Mouse (Mus musculus) hindbrain, embryonic 10.5 days (tissue): Measurements from ENCODE around the gene Atp5l. TPM values are rescaled to one million over a fixed set of nuclear protein-coding genes. Genes with fewer than 3 reads are reported as not detected.
A peak's percentile ranks its signal among the peaks of the same experiment; 100 is the strongest.
"Not testable (repeated sequence)": the region's sequence is repeated elsewhere in the genome, so short reads cannot be mapped to it uniquely, and the experiment has no call there.

Source experiments
- DNase-seq: peaks from one replicate; pipeline ENCODE4 v3.0.0-alpha.2; 2017; ENCODE audit warnings: low spot score
- H3K27ac ChIP-seq: fragments of 300-500 bp; sonication (generic); 2 replicates; pipeline ENCODE4 v1.5.1; 2016; ENCODE audit warnings: mild to moderate bottlenecking, moderate library complexity
- H3K27me3 ChIP-seq: fragments of 300-500 bp; sonication (generic); 2 replicates; pipeline ENCODE4 v1.6.1; 2016; ENCODE audit warnings: mild to moderate bottlenecking; ENCODE audit not compliant: poor library complexity, insufficient read depth, severe bottlenecking
- H3K36me3 ChIP-seq: fragments of 300-500 bp; sonication (generic); 2 replicates; pipeline ENCODE4 v1.6.1; 2016; ENCODE audit warnings: mild to moderate bottlenecking, moderate library complexity
- H3K4me1 ChIP-seq: fragments of 300-500 bp; sonication (generic); replicated peaks from 2 replicates; pipeline ENCODE4 v1.6.1; 2016; ENCODE audit warnings: mild to moderate bottlenecking
- H3K4me3 ChIP-seq: fragments of 300-500 bp; sonication (generic); 2 replicates; pipeline ENCODE4 v1.5.1; 2016; ENCODE audit warnings: mild to moderate bottlenecking, moderate library complexity
- H3K9me3 ChIP-seq: fragments of 300-500 bp; sonication (generic); 2 replicates; pipeline ENCODE4 v1.6.1; 2016; ENCODE audit warnings: mild to moderate bottlenecking, moderate library complexity
- WGBS: fragments of 180-500 bp; shearing (Covaris S2); methylation state at CpG from one replicate; pipeline ENCODE4 v1.1.7; 2016; 5-methylcytosine and 5-hydroxymethylcytosine counted together
- polyA plus RNA-seq: library from polyadenylated mRNA; unstranded; fragments of >200 nt; fragmentation: Nextera tagmentation; extraction: Ambion mirVana; gene quantifications from 2 replicates; pipeline ENCODE4 v1.2.1, GENCODE M21; 2016

The Atp5l gene
- 599 and 650 TPM in 2 replicates for polyA plus RNA-seq

- peak within 1 kb of the TSS; percentile 95 for H3K27ac ChIP-seq
- no peaks in the 10 kb centered on the region for H3K36me3 ChIP-seq
- DNase-seq = peak; percentile 87
- H3K27me3 ChIP-seq = no peaks in the 10 kb centered on the region
- H3K9me3 ChIP-seq = no peaks in the 10 kb centered on the region
- peaks cover 13% of the 10 kb centered on the region for H3K4me1 ChIP-seq
- under 1% methylated on average over 48 of the region's 48 CpGs for WGBS
- peak within 1 kb of the TSS; percentile 98 for H3K4me3 ChIP-seq
These were observed at the start of gene Atp5l for GRCm38 (mm10) chr9:44920374-44921122. TSS of gene Atp5l (minus strand) at chr9:44920742.

- no peak for DNase-seq
- Histone ChIP-seq H3K4me1 (peaks cover 17% of the 10 kb centered on the region), H3K27me3 (no peaks in the 10 kb centered on the region), H3K9me3 (no peaks in the 10 kb centered on the region), H3K27ac (no peak overlapping the region), H3K36me3 (no peaks in the 10 kb centered on the region), H3K4me3 (no peak overlapping the region)
- 72% methylated on average over 1 of the region's 1 CpGs for WGBS
These were observed 48.9 kb upstream of the Atp5l start for GRCm38 (mm10) chr9:44969450-44969849.

- H3K36me3 ChIP-seq, H3K27me3 ChIP-seq, DNase-seq, H3K9me3 ChIP-seq, H3K4me3 ChIP-seq, H3K27ac ChIP-seq: not testable (repeated sequence)
- WGBS = 84% methylated on average over 5 of the region's 5 CpGs
- peaks cover 21% of the 10 kb centered on the region for H3K4me1 ChIP-seq
These were observed 47.2 kb upstream of the Atp5l start for GRCm38 (mm10) chr9:44967763-44968162.

GRCm38 (mm10) chr9:44966815-44967242, 46.3 kb upstream of the Atp5l start:
- WGBS = 27% methylated on average over 3 of the region's 3 CpGs

GRCm38 (mm10) chr9:44965833-44966466, 45.4 kb upstream of the Atp5l start:
- no peaks in the 10 kb centered on the region for H3K9me3 ChIP-seq
- peak overlapping the region; percentile 81 for H3K27ac ChIP-seq
- H3K27me3 ChIP-seq = no peaks in the 10 kb centered on the region
- H3K4me3 ChIP-seq = peak overlapping the region; percentile 70
- WGBS = 15% methylated on average over 10 of the region's 10 CpGs
- peaks cover 21% of the 10 kb centered on the region for H3K4me1 ChIP-seq
- DNase-seq = no peak
- peaks cover 23% of the 10 kb centered on the region for H3K36me3 ChIP-seq

More at GRCm38 (mm10) chr9:44966815-44967242, 46.3 kb upstream of the Atp5l start:
- peaks cover 14% of the 10 kb centered on the region for H3K36me3 ChIP-seq
- DNase-seq = peak; percentile 73
- no peak overlapping the region for H3K27ac ChIP-seq
- H3K9me3 ChIP-seq = no peaks in the 10 kb centered on the region
- no peaks in the 10 kb centered on the region for H3K27me3 ChIP-seq
- H3K4me3 ChIP-seq = no peak overlapping the region
- H3K4me1 ChIP-seq = peaks cover 21% of the 10 kb centered on the region

GRCm38 (mm10) chr9:44965126-44965832, 44.7 kb upstream of the Atp5l start, which contains the start of gene Ube4a:
TSS of gene Ube4a (minus strand) at chr9:44965600.
- H3K36me3 ChIP-seq = peaks cover 28% of the 10 kb centered on the region
- H3K27ac ChIP-seq = peak within 1 kb of the TSS; percentile 81
- H3K4me3 ChIP-seq = peak within 1 kb of the TSS; percentile 70
- no peaks in the 10 kb centered on the region for H3K9me3 ChIP-seq
- 1% methylated on average over 39 of the region's 39 CpGs for WGBS
- peaks cover 21% of the 10 kb centered on the region for H3K4me1 ChIP-seq
- H3K27me3 ChIP-seq = no peaks in the 10 kb centered on the region
- DNase-seq = peak; percentile 100

GRCm38 (mm10) chr9:44954432-44954831, 33.9 kb upstream of the Atp5l start:
- H3K36me3 ChIP-seq = peaks cover 92% of the 10 kb centered on the region

GRCm38 (mm10) chr9:44947836-44948235, 27.3 kb upstream of the Atp5l start:
- WGBS = 90% methylated on average over 5 of the region's 5 CpGs
- DNase-seq = no peak
- peaks cover 98% of the 10 kb centered on the region for H3K36me3 ChIP-seq
- H3K9me3 ChIP-seq = no peaks in the 10 kb centered on the region
- H3K27me3 ChIP-seq = no peaks in the 10 kb centered on the region
- H3K4me3 ChIP-seq = no peak overlapping the region
- H3K27ac ChIP-seq = no peak overlapping the region
- no peaks in the 10 kb centered on the region for H3K4me1 ChIP-seq

More at GRCm38 (mm10) chr9:44954432-44954831, 33.9 kb upstream of the Atp5l start:
- no peaks in the 10 kb centered on the region for H3K4me1 ChIP-seq
- DNase-seq = no peak
- no peaks in the 10 kb centered on the region for H3K9me3 ChIP-seq
- H3K27ac ChIP-seq = no peak overlapping the region
- H3K27me3 ChIP-seq = no peaks in the 10 kb centered on the region
- H3K4me3 ChIP-seq = no peak overlapping the region
- WGBS = 90% methylated on average over 3 of the region's 3 CpGs

GRCm38 (mm10) chr9:44946185-44946695, 25.7 kb upstream of the Atp5l start:
- H3K4me3 ChIP-seq = no peak overlapping the region
- 93% methylated on average over 7 of the region's 7 CpGs for WGBS
- no peak overlapping the region for H3K27ac ChIP-seq
- DNase-seq = no peak
- H3K9me3 ChIP-seq = no peaks in the 10 kb centered on the region
- peaks cover 98% of the 10 kb centered on the region for H3K36me3 ChIP-seq
- no peaks in the 10 kb centered on the region for H3K27me3 ChIP-seq
- H3K4me1 ChIP-seq = no peaks in the 10 kb centered on the region

- no peaks in the 10 kb centered on the region for H3K27me3 ChIP-seq
- H3K9me3 ChIP-seq = no peaks in the 10 kb centered on the region
- H3K4me3 ChIP-seq = no peak overlapping the region
- no peak overlapping the region for H3K27ac ChIP-seq
- no peaks in the 10 kb centered on the region for H3K4me1 ChIP-seq
- WGBS = 95% methylated on average over 4 of the region's 4 CpGs
- peaks cover 96% of the 10 kb centered on the region for H3K36me3 ChIP-seq
- DNase-seq = no peak
These were observed 21.9 kb upstream of the Atp5l start for GRCm38 (mm10) chr9:44942421-44942820.

- 93% methylated on average over 4 of the region's 4 CpGs for WGBS
- no peaks in the 10 kb centered on the region for H3K27me3 ChIP-seq
- peaks cover 96% of the 10 kb centered on the region for H3K36me3 ChIP-seq
- no peak overlapping the region for H3K27ac ChIP-seq
- no peaks in the 10 kb centered on the region for H3K9me3 ChIP-seq
- DNase-seq = no peak
- no peak overlapping the region for H3K4me3 ChIP-seq
- H3K4me1 ChIP-seq = no peaks in the 10 kb centered on the region
These were observed 21.2 kb upstream of the Atp5l start for GRCm38 (mm10) chr9:44941756-44942155.

- no peak for DNase-seq
- H3K4me3 ChIP-seq = peak overlapping the region; percentile 98
- H3K9me3 ChIP-seq = no peaks in the 10 kb centered on the region
- peaks cover 5% of the 10 kb centered on the region; the same call in 1 of the 2 replicates for H3K36me3 ChIP-seq
- WGBS = 69% methylated on average over 2 of the region's 2 CpGs
- peaks cover 13% of the 10 kb centered on the region for H3K4me1 ChIP-seq
- H3K27ac ChIP-seq = peak overlapping the region; percentile 95
- no peaks in the 10 kb centered on the region for H3K27me3 ChIP-seq
These were observed 1.0 kb upstream of the Atp5l start for GRCm38 (mm10) chr9:44921543-44921942.
